Mouse (Mus musculus) ES-Bruce4 (cell line): ENCODE measurements around the gene Ppil2. TPM values are rescaled to one million over a fixed set of nuclear protein-coding genes. Genes with fewer than 3 reads are reported as not detected.
A peak's percentile ranks its signal among the peaks of the same experiment; 100 is the strongest.

Experiments used
- H3K27ac ChIP-seq: 2 replicates; pipeline ENCODE4 v1.5.1; 2012; ENCODE audit warnings: low read length, inconsistent platforms; ENCODE audit not compliant: insufficient read depth
- H3K27me3 ChIP-seq: 2 replicates; pipeline ENCODE4 v1.6.1; 2012; ENCODE audit warnings: mild to moderate bottlenecking, low read length, inconsistent platforms; ENCODE audit not compliant: control insufficient read depth, poor library complexity, insufficient read depth, severe bottlenecking
- H3K36me3 ChIP-seq: 2 replicates; pipeline ENCODE4 v1.6.1; 2012; ENCODE audit warnings: inconsistent platforms, mild to moderate bottlenecking, low read length, moderate library complexity; ENCODE audit not compliant: control insufficient read depth, poor library complexity, insufficient read depth, severe bottlenecking
- H3K4me1 ChIP-seq: one replicate; pipeline ENCODE4 v1.8.1; 2011; ENCODE audit warnings: low read length; ENCODE audit not compliant: control insufficient read depth, insufficient read depth
- H3K4me3 ChIP-seq: 2 replicates; pipeline ENCODE4 v1.5.1; 2011; ENCODE audit warnings: low read depth, mild to moderate bottlenecking, low read length
- H3K9ac ChIP-seq: 2 replicates; pipeline ENCODE4 v1.6.1; 2012; ENCODE audit warnings: low read depth, mild to moderate bottlenecking, inconsistent platforms; ENCODE audit not compliant: poor library complexity, severe bottlenecking
- H3K9me3 ChIP-seq: replicated peaks from 2 replicates; pipeline ENCODE4 v1.6.1; 2012; ENCODE audit warnings: mild to moderate bottlenecking, low read length, inconsistent platforms; ENCODE audit not compliant: control insufficient read depth, poor library complexity, insufficient read depth, severe bottlenecking
- CTCF ChIP-seq: IDR thresholded peaks from one replicate; pipeline ENCODE4 v1.8.1; 2011; ENCODE audit warnings: low read depth, low read length
- EP300 ChIP-seq: IDR thresholded peaks from 2 replicates; pipeline ENCODE4 v1.6.1; 2011; ENCODE audit warnings: low read depth, low read length; ENCODE audit not compliant: insufficient read depth
- POLR2A ChIP-seq: IDR thresholded peaks from one replicate; pipeline ENCODE4 v1.8.1; 2011; ENCODE audit warnings: low read length; ENCODE audit not compliant: insufficient read depth
- polyA plus RNA-seq: library from polyadenylated mRNA; stranded (reverse); fragments of >200 nt; gene quantifications from 2 replicates; pipeline ENCODE4 v1.2.4, GENCODE M21; 2011; ENCODE audit warnings: low read depth; ENCODE audit not compliant: missing spikeins, insufficient read depth, insufficient read length

The Ppil2 gene
- polyA plus RNA-seq, 1 experiment: 139 TPM

- Histone ChIP-seq H3K36me3 (no peaks in the 10 kb centered on the region), H3K27me3 (no peaks in the 10 kb centered on the region), H3K9me3 (no peaks in the 10 kb centered on the region), H3K4me3 (no peak overlapping the region), H3K4me1 (peaks cover 4% of the 10 kb centered on the region), H3K27ac (no peak overlapping the region), H3K9ac (no peak overlapping the region)
- no peak for TF ChIP-seq CTCF
- no peak for TF ChIP-seq EP300
- TF ChIP-seq POLR2A: no peak
These were observed 38.1 kb downstream of the Ppil2 start for GRCm38 (mm10) chr16:17073000-17073399.

GRCm38 (mm10) chr16:17070716-17071115 lies 40.3 kb downstream of the Ppil2 start:
- Histone ChIP-seq H3K9ac (peak overlapping the region; percentile 82; the same call in 1 of the 2 replicates), H3K4me1 (peaks cover 4% of the 10 kb centered on the region), H3K4me3 (peak overlapping the region; percentile 37), H3K27ac (no peak overlapping the region), H3K36me3 (no peaks in the 10 kb centered on the region), H3K9me3 (no peaks in the 10 kb centered on the region), H3K27me3 (no peaks in the 10 kb centered on the region)
- TF ChIP-seq EP300: no peak
- TF ChIP-seq CTCF: no peak
- TF ChIP-seq POLR2A: no peak

- Histone ChIP-seq H3K9ac (peak within 1 kb of the TSS; percentile 82), H3K9me3 (no peaks in the 10 kb centered on the region), H3K27ac (peak within 1 kb of the TSS; percentile 19; the same call in 1 of the 2 replicates), H3K4me3 (peak within 1 kb of the TSS; percentile 72), H3K27me3 (no peaks in the 10 kb centered on the region), H3K36me3 (no peaks in the 10 kb centered on the region), H3K4me1 (peaks cover 4% of the 10 kb centered on the region)
- no peak for TF ChIP-seq CTCF
- no peak for TF ChIP-seq EP300
- peak; percentile 31 for TF ChIP-seq POLR2A
These were observed 41.3 kb downstream of the Ppil2 start, which contains the start of gene Ypel1 for GRCm38 (mm10) chr16:17069511-17070443. Gene Ypel1, plus strand, starts transcription at chr16:17069696.

- Histone ChIP-seq H3K9me3 (no peaks in the 10 kb centered on the region), H3K27me3 (no peaks in the 10 kb centered on the region), H3K36me3 (no peaks in the 10 kb centered on the region), H3K27ac (no peak overlapping the region), H3K4me1 (peaks cover 2% of the 10 kb centered on the region), H3K9ac (no peak overlapping the region), H3K4me3 (no peak overlapping the region)
- TF ChIP-seq CTCF (no peak), POLR2A (no peak), EP300 (no peak)
These were observed 43.5 kb downstream of the Ppil2 start for GRCm38 (mm10) chr16:17067552-17067951.

- no peaks in the 10 kb centered on the region for H3K9me3 ChIP-seq
- H3K4me3 ChIP-seq: no peak overlapping the region
- no peaks in the 10 kb centered on the region for H3K27me3 ChIP-seq
- no peaks in the 10 kb centered on the region for H3K4me1 ChIP-seq
- no peaks in the 10 kb centered on the region for H3K36me3 ChIP-seq
- no peak overlapping the region for H3K27ac ChIP-seq
- H3K9ac ChIP-seq: no peak overlapping the region
- TF ChIP-seq EP300 (no peak), CTCF (no peak), POLR2A (no peak)
These were observed 48.7 kb downstream of the Ppil2 start for GRCm38 (mm10) chr16:17062338-17062737.

GRCm38 (mm10) chr16:17055584-17055983 lies 55.5 kb downstream of the Ppil2 start:
- H3K4me3 ChIP-seq: no peak overlapping the region
- H3K9ac ChIP-seq: no peak overlapping the region
- H3K27ac ChIP-seq: no peak overlapping the region
- H3K4me1 ChIP-seq: peaks cover 2% of the 10 kb centered on the region
- no peaks in the 10 kb centered on the region for H3K9me3 ChIP-seq
- TF ChIP-seq POLR2A (no peak), EP300 (no peak)
- no peaks in the 10 kb centered on the region for H3K27me3 ChIP-seq
- no peaks in the 10 kb centered on the region for H3K36me3 ChIP-seq
